Mouse (Mus musculus) cerebellum, adult 2 months (tissue): ENCODE measurements at regions not wholly inside any gene's neighbourhood (a gene's known extent, or its start where the extent isn't known, plus 50 kb on each side); places are given as distances from the start of the nearest gene placed in this dataset.

Source experiments
- CTCF ChIP-seq: fragments of 200-500 bp; IDR thresholded peaks from 2 replicates; pipeline ENCODE4 v1.5.1; 2011; ENCODE audit warnings: low read depth, mild to moderate bottlenecking, control low read depth, low read length, moderate library complexity, borderline replicate concordance; ENCODE audit not compliant: insufficient read depth
- POLR2A ChIP-seq: fragments of 200-500 bp; IDR thresholded peaks from 2 replicates; pipeline ENCODE4 v1.6.1; 2011; ENCODE audit warnings: low read length, control low read depth, borderline replicate concordance; ENCODE audit not compliant: insufficient read depth

DNA sequence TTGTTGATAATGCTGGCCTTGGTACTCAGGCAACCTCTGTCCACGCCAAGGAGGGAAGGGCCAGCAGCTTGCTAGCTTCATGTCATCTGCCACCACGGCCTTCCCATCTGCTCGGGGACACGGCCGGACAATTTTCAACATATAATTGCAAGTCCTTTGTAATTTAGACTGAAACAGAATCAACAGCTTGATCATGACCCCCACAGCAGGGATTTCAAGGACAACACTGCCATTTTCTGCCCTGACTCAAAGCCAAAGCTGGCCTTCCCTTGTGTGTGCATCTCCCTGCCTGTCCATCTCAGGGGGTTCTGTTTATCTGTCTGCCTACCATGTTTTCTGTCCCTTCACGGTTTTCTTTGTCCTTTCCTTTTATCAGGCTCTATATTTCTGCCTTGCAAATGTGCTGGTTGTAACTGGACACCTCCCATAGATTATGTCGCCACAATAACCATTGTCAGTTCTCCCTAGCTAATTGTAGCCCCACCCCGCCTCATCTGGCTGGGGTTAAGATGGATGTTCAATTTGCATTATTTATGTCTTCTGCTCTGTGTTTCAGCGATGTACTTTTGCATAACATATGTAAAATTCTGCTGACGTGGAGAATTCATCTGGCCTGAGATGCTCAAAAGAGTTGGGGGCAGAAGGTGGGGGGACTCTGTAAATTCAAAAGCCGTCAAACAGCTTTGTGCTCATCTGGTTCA is 295.8 kb upstream of the Npvf start:
- TF ChIP-seq POLR2A (no peak), CTCF (no peak)
